Mouse (Mus musculus) limb, embryonic 10.5 days (tissue): ENCODE measurements around the gene R3hdm2. TPM values are rescaled to one million over a fixed set of nuclear protein-coding genes. Genes with fewer than 3 reads are reported as not detected.

Experiments used
- DNase-seq: peaks from one replicate; pipeline ENCODE4 v3.0.0-alpha.2; 2017; ENCODE audit warnings: low spot score
- H3K27ac ChIP-seq: fragments of 300-500 bp; sonication (generic); 2 replicates; pipeline ENCODE4 v1.5.1; 2016; ENCODE audit warnings: mild to moderate bottlenecking
- H3K27me3 ChIP-seq: fragments of 300-500 bp; sonication (generic); 2 replicates; pipeline ENCODE4 v1.6.1; 2016; ENCODE audit warnings: low read depth, mild to moderate bottlenecking; ENCODE audit not compliant: poor library complexity, severe bottlenecking
- H3K36me3 ChIP-seq: fragments of 300-500 bp; sonication (generic); 2 replicates; pipeline ENCODE4 v1.6.1; 2016; ENCODE audit warnings: mild to moderate bottlenecking, moderate library complexity
- H3K4me1 ChIP-seq: fragments of 300-500 bp; sonication (generic); 2 replicates; pipeline ENCODE4 v1.6.1; 2016
- H3K4me3 ChIP-seq: fragments of 300-500 bp; sonication (generic); 2 replicates; pipeline ENCODE4 v1.5.1; 2016; ENCODE audit warnings: mild to moderate bottlenecking, moderate library complexity
- H3K9me3 ChIP-seq: fragments of 300-500 bp; sonication (generic); replicated peaks from 2 replicates; pipeline ENCODE4 v1.6.1; 2016; ENCODE audit warnings: mild to moderate bottlenecking
- WGBS: fragments of 180-500 bp; shearing (Covaris S2); methylation state at CpG from one replicate; pipeline ENCODE4 v1.1.7; 2016; 5-methylcytosine and 5-hydroxymethylcytosine counted together
- polyA plus RNA-seq: library from polyadenylated mRNA; unstranded; fragments of >200 nt; fragmentation: Nextera tagmentation; extraction: Ambion mirVana; gene quantifications from 2 replicates; pipeline ENCODE4 v1.2.1, GENCODE M21; 2016

The R3hdm2 gene
- polyA plus RNA-seq, 1 experiment from 2014 or later, result 39.5 TPM

GRCm38 (mm10) chr10:127537854-127538583, 157.9 kb downstream of the R3hdm2 start:
- Histone ChIP-seq H3K9me3 (no peaks in the 10 kb centered on the region), H3K4me1 (peaks cover 31% of the 10 kb centered on the region), H3K4me3 (no peak overlapping the region), H3K27ac (no peak overlapping the region), H3K36me3 (peaks cover 53% of the 10 kb centered on the region), H3K27me3 (peaks cover 41% of the 10 kb centered on the region)
- 24% methylated on average over 7 of the region's 7 CpGs for WGBS
- DNase-seq, result peak; percentile 85

DNA sequence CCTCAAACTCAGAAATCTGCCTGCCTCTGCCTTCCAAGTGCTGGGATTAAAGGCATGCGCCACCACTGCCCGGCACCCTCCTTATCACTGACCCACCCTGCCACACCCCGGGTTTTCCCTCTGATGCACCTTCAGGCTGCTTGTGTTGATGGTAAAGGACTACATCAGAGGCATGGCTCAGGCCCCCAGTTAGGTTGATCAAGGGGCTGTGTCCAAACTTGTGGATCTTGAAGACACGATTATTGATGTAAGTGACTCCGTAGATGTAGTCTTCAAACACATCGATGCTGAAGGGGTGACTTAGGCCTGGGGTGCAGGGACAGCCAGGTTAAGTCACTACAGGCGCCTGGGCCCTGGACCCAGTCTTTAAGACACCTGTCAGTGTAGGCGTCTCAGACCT, 161.4 kb downstream of the R3hdm2 start:
- H3K36me3 ChIP-seq, result peaks cover 84% of the 10 kb centered on the region
- 97% methylated on average over 8 of the region's 8 CpGs for WGBS
- no peak overlapping the region for H3K27ac ChIP-seq

GRCm38 (mm10) chr10:127542084-127542483, 162.0 kb downstream of the R3hdm2 start:
- 90% methylated on average over 13 of the region's 13 CpGs for WGBS
- no peak for DNase-seq
- no peak overlapping the region for H3K4me3 ChIP-seq
- peaks cover under 1% of the 10 kb centered on the region; the same call in 1 of the 2 replicates for H3K4me1 ChIP-seq
- H3K27me3 ChIP-seq, result peaks cover under 1% of the 10 kb centered on the region
- no peak overlapping the region for H3K27ac ChIP-seq
- H3K9me3 ChIP-seq, result no peaks in the 10 kb centered on the region
- H3K36me3 ChIP-seq, result peaks cover 90% of the 10 kb centered on the region

More for the DNA sequence above, 161.4 kb downstream of the R3hdm2 start:
- Histone ChIP-seq H3K27me3 (peaks cover 6% of the 10 kb centered on the region), H3K4me3 (no peak overlapping the region), H3K4me1 (peaks cover 6% of the 10 kb centered on the region), H3K9me3 (no peaks in the 10 kb centered on the region)
- no peak for DNase-seq

- no peak overlapping the region for H3K27ac ChIP-seq
- no peaks in the 10 kb centered on the region; the same call in 1 of the 2 replicates for H3K4me1 ChIP-seq
- peaks cover 96% of the 10 kb centered on the region for H3K36me3 ChIP-seq
- WGBS, result 59% methylated on average over 6 of the region's 6 CpGs
- no peaks in the 10 kb centered on the region for H3K9me3 ChIP-seq
- H3K4me3 ChIP-seq, result no peak overlapping the region
- no peak for DNase-seq
- no peaks in the 10 kb centered on the region for H3K27me3 ChIP-seq
Observed at GRCm38 (mm10) chr10:127542720-127543119, 162.6 kb downstream of the R3hdm2 start.

GRCm38 (mm10) chr10:127543916-127544315, 163.8 kb downstream of the R3hdm2 start:
- no peak overlapping the region for H3K4me3 ChIP-seq
- no peak for DNase-seq
- no peak overlapping the region for H3K27ac ChIP-seq
- WGBS, result 82% methylated on average over 3 of the region's 3 CpGs
- no peaks in the 10 kb centered on the region; the same call in 1 of the 2 replicates for H3K4me1 ChIP-seq
- peaks cover 100% of the 10 kb centered on the region for H3K36me3 ChIP-seq
- no peaks in the 10 kb centered on the region for H3K9me3 ChIP-seq
- no peaks in the 10 kb centered on the region for H3K27me3 ChIP-seq

GRCm38 (mm10) chr10:127544375-127544774, 164.2 kb downstream of the R3hdm2 start:
- H3K36me3 ChIP-seq, result peaks cover 100% of the 10 kb centered on the region
- H3K27me3 ChIP-seq, result no peaks in the 10 kb centered on the region

GRCm38 (mm10) chr10:127546505-127546904, 166.4 kb downstream of the R3hdm2 start:
- 91% methylated on average over 7 of the region's 7 CpGs for WGBS
- Histone ChIP-seq H3K36me3 (peaks cover 100% of the 10 kb centered on the region), H3K27ac (no peak overlapping the region), H3K4me1 (no peaks in the 10 kb centered on the region), H3K9me3 (no peaks in the 10 kb centered on the region), H3K4me3 (no peak overlapping the region), H3K27me3 (no peaks in the 10 kb centered on the region)
- DNase-seq, result no peak

More at GRCm38 (mm10) chr10:127544375-127544774, 164.2 kb downstream of the R3hdm2 start:
- Histone ChIP-seq H3K9me3 (no peaks in the 10 kb centered on the region), H3K27ac (no peak overlapping the region), H3K4me1 (no peaks in the 10 kb centered on the region; the same call in 1 of the 2 replicates), H3K4me3 (no peak overlapping the region)
- no peak for DNase-seq
- 93% methylated on average over 20 of the region's 20 CpGs for WGBS

DNA sequence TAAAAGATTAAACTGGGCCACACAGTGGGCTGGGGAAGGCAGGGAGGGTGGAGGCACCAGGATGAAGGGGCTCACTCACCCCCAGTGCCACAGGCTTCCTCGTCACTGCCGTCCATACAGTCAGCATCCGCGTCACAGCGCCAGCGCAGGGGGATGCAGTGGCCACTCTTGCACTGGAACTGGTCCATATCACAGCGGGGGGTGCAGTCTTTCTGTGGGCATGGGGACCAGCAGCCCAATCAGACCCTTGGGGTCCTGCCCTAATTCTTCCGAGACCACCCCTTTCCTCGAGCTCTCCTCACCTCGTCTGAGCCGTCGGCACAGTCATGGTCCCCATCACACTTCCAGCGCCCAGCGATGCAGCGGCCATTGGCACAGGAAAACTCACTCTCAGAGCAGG, 168.1 kb downstream of the R3hdm2 start:
- Histone ChIP-seq H3K4me3 (no peak overlapping the region), H3K27ac (no peak overlapping the region), H3K9me3 (no peaks in the 10 kb centered on the region), H3K36me3 (peaks cover 100% of the 10 kb centered on the region), H3K27me3 (no peaks in the 10 kb centered on the region), H3K4me1 (no peaks in the 10 kb centered on the region)
- WGBS, result 97% methylated on average over 15 of the region's 15 CpGs
- DNase-seq, result no peak

Other genes starting within 250 kb of the R3hdm2 start
- gene B4galnt1, start 215.1 kb upstream of the R3hdm2 start, polyA plus RNA-seq, result 2.8 and 3.4 TPM in 2 replicates
- gene Slc26a10, start 199.7 kb upstream of the R3hdm2 start, polyA plus RNA-seq, result 3.4 and 4.1 TPM in 2 replicates
- gene Arhgef25, start 190.2 kb upstream of the R3hdm2 start, polyA plus RNA-seq, result 25.8 and 36.3 TPM in 2 replicates
- gene Dtx3, start 184.6 kb upstream of the R3hdm2 start, polyA plus RNA-seq, result 91.4 and 122 TPM in 2 replicates
- 25.0 and 27.8 TPM in 2 replicates for gene Pip4k2c, start 168.7 kb upstream of the R3hdm2 start, polyA plus RNA-seq
- 1.4 and 2.2 TPM in 2 replicates for gene Kif5a, start 117.0 kb upstream of the R3hdm2 start, polyA plus RNA-seq
- 185 and 194 TPM in 2 replicates for gene Dctn2, start 114.0 kb upstream of the R3hdm2 start, polyA plus RNA-seq
- gene Mbd6, start 91.3 kb upstream of the R3hdm2 start, polyA plus RNA-seq, result 16.7 and 18.8 TPM in 2 replicates
- gene Mars, start 68.5 kb upstream of the R3hdm2 start, polyA plus RNA-seq, result 170 and 205 TPM in 2 replicates
- 5.5 and 5.9 TPM in 2 replicates for gene Arhgap9, start 58.4 kb upstream of the R3hdm2 start, polyA plus RNA-seq
- gene Gli1, start 38.4 kb upstream of the R3hdm2 start, polyA plus RNA-seq, result 10.9 and 11.7 TPM in 2 replicates
- gene Inhbe, start 25.9 kb upstream of the R3hdm2 start, polyA plus RNA-seq, result 0.13 TPM in 1 of 2 replicates, not detected in the other
- gene Inhbc, start 9.9 kb upstream of the R3hdm2 start, polyA plus RNA-seq, result 0.10 and 0.23 TPM in 2 replicates
- gene Stac3, start 121.4 kb downstream of the R3hdm2 start, polyA plus RNA-seq, result 0.40 and 0.76 TPM in 2 replicates
- 1.4 and 3.4 TPM in 2 replicates for gene Ndufa4l2, start 134.6 kb downstream of the R3hdm2 start, polyA plus RNA-seq
- 143 and 173 TPM in 2 replicates for gene Shmt2, start 142.1 kb downstream of the R3hdm2 start, polyA plus RNA-seq
- 0.54 and 1.0 TPM in 2 replicates for gene Nxph4, start 154.2 kb downstream of the R3hdm2 start, polyA plus RNA-seq
- gene Lrp1, start 240.8 kb downstream of the R3hdm2 start, polyA plus RNA-seq, result 48.6 and 67.8 TPM in 2 replicates